Mouse (Mus musculus): ENCODE data around the gene Prpsap1.
"Not testable (repeated sequence)": the region's sequence is repeated elsewhere in the genome, so short reads cannot be mapped to it uniquely, and the experiment has no call there.

Gene Prpsap1

DNA sequence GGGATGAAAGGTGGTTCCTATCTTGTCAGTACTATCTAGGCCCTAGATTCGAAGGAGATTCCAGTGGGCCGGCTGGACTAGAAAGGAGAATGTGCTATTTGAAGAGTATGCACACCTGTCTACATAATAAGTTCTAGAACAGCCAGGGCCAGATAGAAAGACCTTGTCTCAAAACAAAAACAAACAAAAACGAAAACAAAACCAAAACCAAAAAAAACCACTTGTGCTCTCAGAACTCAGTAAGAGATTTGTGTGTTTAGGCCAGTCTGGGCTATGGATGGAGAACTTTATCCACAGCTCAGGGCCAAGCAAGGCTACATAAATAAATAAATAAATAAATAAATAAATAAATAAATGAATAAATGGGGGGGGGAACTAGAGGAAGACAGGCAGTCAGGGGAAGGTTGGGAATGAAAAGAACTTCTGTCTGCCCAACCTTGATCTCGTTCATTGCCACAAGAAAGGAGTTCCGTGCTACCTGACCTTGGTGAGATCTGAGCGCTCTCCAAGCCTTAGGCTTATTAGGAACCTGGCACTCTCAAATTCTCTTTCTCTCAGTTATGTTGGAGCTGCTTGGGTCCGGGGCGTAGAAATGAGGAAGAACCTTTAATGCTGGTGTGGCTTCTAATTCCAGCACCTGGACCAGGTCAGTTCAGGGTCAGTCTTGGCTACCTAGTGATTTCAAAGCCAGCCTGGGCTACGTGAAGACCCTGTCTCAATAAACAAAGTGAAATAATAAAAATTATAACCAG is 64.0 kb downstream of the Prpsap1 start:
- DNase-seq (ENCODE audit: low spot score in 2 of 2): no peak

DNA sequence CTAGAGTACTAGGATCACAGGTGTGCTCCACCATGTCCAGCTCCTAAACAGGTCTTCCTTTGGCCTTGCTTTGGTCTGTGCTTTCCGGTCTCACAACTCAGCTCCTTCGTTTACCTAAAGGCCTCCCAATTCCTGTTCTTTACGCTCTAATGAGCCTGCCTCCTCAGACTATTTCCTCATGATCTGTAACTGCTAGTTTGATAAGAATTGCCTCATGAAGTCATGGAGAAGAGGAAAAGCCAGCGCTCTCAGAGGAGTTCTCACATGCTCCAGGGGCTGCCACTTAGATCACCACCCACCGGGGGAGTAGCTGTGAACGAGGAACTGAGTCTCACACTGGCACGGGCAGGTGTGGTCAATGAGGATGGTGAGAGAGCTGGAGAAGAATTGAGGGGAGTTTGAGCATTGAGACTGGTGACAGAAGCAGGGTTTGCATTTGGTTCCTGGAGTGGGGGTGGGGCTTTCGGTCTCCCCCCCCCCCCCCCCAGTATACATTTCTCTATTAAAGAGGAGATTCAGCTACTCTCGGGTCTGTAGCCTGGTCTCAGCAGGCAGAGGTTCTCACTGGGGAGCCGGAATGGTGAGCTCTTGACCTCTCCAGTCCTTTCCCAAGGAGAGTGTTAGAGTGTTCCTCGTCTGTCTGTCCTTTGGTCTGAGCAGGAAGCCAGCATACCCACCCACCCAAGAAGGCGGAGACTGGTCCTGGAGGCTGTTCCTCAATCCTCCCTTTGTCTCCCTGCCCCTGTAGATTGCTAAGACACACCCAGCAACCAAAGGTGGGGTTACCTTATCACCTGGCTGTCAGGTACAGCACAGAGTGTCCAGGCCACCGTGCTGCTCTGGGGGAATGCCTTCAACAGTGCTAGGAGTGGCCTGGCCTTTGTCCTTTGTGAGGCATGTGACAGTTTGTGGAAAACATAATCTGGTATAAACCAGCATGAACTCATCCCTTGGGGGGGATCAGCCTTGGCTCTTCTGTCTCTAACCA is 64.8 kb downstream of the Prpsap1 start:
- no peak for DNase-seq (ENCODE audit: low spot score in 2 of 2)

DNA sequence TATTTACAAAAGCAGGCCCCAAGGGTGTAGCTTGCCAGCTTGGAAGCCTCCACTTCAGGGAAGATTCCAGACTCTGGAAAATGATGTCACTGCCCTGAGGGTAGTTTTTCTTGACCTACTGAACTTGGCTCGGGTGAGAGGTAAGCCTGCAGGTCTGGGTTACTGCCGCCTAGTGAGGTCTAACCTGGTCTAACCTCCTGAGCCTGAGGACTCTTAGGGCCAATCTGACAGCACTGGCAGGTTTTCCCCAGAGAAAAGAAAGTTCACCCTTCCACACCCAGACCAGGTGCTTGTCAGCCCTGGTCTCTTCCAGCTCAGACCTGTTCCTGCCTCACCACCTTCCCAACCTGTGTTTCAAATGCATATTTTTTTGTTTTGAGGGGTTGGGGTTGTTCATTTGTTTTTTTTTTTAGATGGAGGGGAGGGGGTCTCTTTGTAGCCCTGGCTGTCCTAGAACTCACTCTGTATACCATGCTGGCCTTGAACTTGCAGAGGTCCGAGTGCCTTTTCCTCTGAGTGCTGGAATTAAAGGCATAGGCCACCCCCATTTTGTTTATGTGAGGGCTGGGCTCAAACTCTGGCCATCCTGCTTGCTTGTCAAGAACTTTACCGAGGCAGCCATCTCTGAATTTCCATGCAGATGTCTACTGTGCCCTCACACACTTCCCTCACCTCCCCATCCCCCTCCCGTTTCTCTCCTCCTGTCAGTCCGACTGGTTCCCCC is 67.0 kb downstream of the Prpsap1 start:
- no peak for DNase-seq (ENCODE audit: low spot score in 2 of 2)

- DNase-seq (ENCODE audit: low spot score in 2 of 2): not testable (repeated sequence)
Observed at GRCm38 (mm10) chr11:116426328-116426727, 67.7 kb downstream of the Prpsap1 start.

GRCm38 (mm10) chr11:116424621-116425407 is 69.2 kb downstream of the Prpsap1 start:
- no peak for DNase-seq (ENCODE audit: low spot score in 2 of 2)

DNA sequence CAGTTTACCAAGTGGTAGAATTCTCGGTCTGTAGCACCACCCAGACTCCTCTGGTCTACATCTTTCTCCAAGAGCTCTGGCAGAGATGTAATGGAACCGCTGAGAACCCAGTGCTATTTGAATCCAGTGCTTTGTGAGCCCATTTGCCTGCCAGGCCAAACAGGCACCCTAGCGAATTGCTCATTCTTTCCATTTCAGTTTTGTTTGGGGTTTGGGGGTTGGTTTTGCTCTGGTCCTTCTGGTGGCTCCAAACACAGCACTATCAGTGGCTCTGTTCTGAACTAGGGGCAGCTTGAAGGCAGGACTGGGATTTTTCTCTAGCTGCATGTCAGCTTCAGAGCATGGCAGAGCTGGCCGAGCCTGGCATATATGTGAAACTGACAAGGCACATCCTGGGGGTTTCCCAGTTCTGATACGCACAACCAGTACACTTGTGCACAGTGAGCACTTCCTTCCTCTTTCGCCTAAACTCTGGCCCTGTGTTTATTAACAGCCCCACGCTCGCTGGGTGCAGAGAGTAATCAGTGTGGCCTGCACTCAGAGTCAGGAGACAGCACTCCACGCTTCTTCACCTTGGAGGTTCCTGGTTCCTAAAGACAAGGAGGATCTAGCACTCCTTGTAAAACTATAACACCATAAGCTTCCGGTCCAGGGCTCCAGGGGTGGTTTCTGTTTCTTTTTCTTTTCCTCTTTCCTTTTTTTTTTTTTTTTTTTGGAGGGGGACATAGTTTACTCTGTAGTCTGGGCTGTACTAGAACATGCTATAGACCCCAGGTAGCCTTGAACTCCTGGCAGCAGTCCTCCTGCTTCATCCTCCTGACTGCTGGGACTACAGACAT is 70.0 kb downstream of the Prpsap1 start:
- DNase-seq (ENCODE audit: low spot score in 2 of 2): no peak

DNA sequence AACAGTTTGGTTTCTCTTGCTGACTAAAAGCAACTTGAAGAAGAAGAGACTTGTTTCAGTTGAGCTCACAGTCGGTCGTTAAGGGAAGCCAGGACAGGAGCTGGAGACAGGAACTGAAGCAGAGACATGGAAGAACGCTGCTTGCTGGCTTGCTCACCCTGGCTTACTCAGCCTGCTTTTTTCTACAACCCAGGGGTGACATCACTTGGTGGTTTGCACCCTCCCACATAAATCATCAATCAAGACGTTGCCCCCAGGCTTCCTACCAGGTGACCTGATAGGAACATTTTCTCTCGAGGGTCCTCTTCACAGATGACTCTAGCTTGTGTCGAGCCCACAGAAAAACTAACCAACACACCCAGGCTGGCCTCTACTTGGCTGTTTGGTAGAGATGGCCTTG is 70.8 kb downstream of the Prpsap1 start:
- DNase-seq (ENCODE audit: low spot score in 2 of 2): no peak

- no peak for DNase-seq (ENCODE audit: low spot score in 2 of 2)
Observed at GRCm38 (mm10) chr11:116422562-116422961, 71.4 kb downstream of the Prpsap1 start.

DNA sequence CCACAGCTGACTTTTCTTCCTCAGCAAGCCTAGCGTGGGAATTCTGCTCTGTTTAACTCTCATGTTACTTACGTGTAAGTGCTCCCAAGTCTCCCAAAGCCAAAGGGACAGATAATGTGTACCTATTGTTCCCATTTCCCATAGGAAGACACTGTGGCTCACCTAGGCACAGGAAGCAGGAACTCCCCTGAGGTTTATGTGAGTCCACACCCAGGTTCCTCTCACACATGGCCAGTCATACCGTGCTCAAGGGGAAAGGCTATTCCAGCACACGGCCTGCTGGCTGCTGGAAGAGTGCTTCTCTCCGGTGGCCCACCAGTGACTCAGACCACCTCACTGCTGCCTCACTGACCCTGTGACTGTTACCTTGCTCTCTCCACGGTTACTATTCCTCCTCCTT is 72.9 kb downstream of the Prpsap1 start:
- DNase-seq (ENCODE audit: low spot score in 2 of 2): no peak
